In the genomic region with DNA sequence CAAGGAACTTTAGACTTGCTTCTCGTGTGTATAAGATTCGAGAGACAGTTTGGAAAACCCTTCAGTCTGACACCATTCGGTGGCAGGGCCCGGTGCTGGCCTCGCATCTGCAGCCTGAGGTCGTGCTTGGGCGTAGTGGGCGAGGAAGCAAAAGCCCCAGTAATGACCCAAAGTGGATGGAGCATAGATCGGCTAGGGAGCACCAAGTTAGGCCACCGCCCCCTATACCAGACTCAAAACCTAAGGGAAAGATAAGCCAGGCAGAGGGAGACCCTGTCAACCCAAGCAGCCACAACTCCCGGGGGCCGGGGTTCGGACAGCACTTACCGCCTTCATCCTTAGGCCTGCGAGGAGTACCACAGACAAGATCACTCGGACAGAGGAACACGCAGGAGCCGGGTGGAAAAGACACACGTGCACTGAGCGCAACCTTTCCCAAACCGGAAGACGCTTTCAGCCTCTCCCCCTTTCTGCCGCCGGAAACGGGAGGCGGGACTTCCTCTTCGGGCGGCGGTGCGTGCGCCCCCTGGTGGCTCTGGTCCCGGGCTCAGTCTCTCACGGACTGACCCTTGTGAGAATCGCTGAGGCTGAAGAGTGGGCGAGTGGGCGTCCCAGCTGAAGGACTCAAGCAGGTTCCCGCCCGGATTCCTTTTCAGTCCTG, we compare ENCODE assay signal across 8 mouse cellular contexts. TPM values are rescaled to one million over a fixed set of nuclear protein-coding genes. Genes with fewer than 3 reads are reported as not detected.
DNase-seq lines count a peak whose midpoint lies in the region; ATAC-seq and TF ChIP-seq lines count a peak whose summit lies in the region.

Gene Noc3l (minus strand): TSS at position 472 of the 661 bp plus-strand sequence.

- no peaks in the 10 kb centered on the region for H3K9me3 ChIP-seq in ES-E14 (ENCODE audit: control insufficient read depth, insufficient read depth, low read depth, low read length)
- no peaks in the 10 kb centered on the region for H3K9me3 ChIP-seq in forebrain, embryonic 15.5 days
- no peaks in the 10 kb centered on the region for H3K9me3 ChIP-seq in lung, embryonic 14.5 days (ENCODE audit: low read depth, low read length)

- DNase-seq in ES-E14 (ENCODE audit: low read depth, low spot score), result peak; percentile 89
- peak; percentile 88 for DNase-seq in cerebellum, adult 11-12 months
- DNase-seq in heart, postnatal 36 days, result peak; percentile 97 to 98
- peak; percentile 92 to 97 for DNase-seq in layer of hippocampus, adult 2 months (ENCODE audit: low spot score in 2 of 2)
- peak; percentile 97 for DNase-seq in lung, embryonic 14.5 days
- DNase-seq in thymus, adult 2 months, result peak; percentile 95

- peak within 1 kb of the TSS; percentile 90 to 92 for H3K4me3 ChIP-seq in ES-E14 (ENCODE audit: insufficient read depth in 1 of 2, low read depth in 1 of 2, low read length in 2 of 2, poor library complexity in 1 of 2, severe bottlenecking in 1 of 2)
- H3K4me3 ChIP-seq in forebrain, embryonic 15.5 days, result peak within 1 kb of the TSS; percentile 86
- H3K4me3 ChIP-seq in layer of hippocampus, adult 2 months, result peak within 1 kb of the TSS; percentile 91
- peak within 1 kb of the TSS; percentile 84 for H3K4me3 ChIP-seq in lung, embryonic 14.5 days (ENCODE audit: low read depth, low read length)
- peak within 1 kb of the TSS; percentile 85 for H3K4me3 ChIP-seq in olfactory bulb, adult 2 months (ENCODE audit: insufficient read depth, low read depth, low read length)
- H3K4me3 ChIP-seq in thymus, adult 2 months (ENCODE audit: control insufficient read depth, insufficient read depth, low read length), result peak within 1 kb of the TSS; percentile 90

- WGBS in forebrain, embryonic 15.5 days, result 1% methylated on average over 38 of the region's 38 CpGs
- under 1% methylated on average over 35 of the region's 38 CpGs for WGBS in lung, embryonic 14.5 days
- under 1% methylated on average over 38 of the region's 38 CpGs for WGBS in olfactory bulb, adult 2 months
- under 1% methylated on average over 38 of the region's 38 CpGs for WGBS in thymus, adult 2 months

- H3K4me2 ChIP-seq in forebrain, embryonic 15.5 days (replicated peaks), result peak within 1 kb of the TSS; percentile 87
- peak within 1 kb of the TSS; percentile 82 for H3K4me2 ChIP-seq in lung, embryonic 14.5 days

- TF ChIP-seq CTCF in layer of hippocampus, adult 2 months (conservative IDR thresholded peaks at IDR 0.05), result peak; percentile 98; the same call in 1 of the 2 replicates
- peak; percentile 98 for TF ChIP-seq CTCF in lung, embryonic 14.5 days (IDR thresholded peaks at IDR 0.05; ENCODE audit: low read depth)
- peak; percentile 98 for TF ChIP-seq CTCF in olfactory bulb, adult 2 months (IDR thresholded peaks at IDR 0.05; ENCODE audit: insufficient read depth, low read depth, low read length)
- TF ChIP-seq CTCF in thymus, adult 2 months (IDR thresholded peaks at IDR 0.05; ENCODE audit: borderline replicate concordance, control insufficient read depth, extremely low read depth, insufficient read depth, low read length, poor library complexity), result peak; percentile 99

- ATAC-seq in forebrain, embryonic 15.5 days (replicated peaks), result peak; percentile 98
- peak; percentile 97 for ATAC-seq in lung, embryonic 14.5 days (ENCODE audit: insufficient read depth)

- H3K27me3 ChIP-seq in forebrain, embryonic 15.5 days, result no peaks in the 10 kb centered on the region
- no peaks in the 10 kb centered on the region for H3K27me3 ChIP-seq in lung, embryonic 14.5 days (ENCODE audit: insufficient read depth, low read length)
- H3K27me3 ChIP-seq in thymus, adult 2 months (ENCODE audit: control insufficient read depth, insufficient read depth, low read length), result no peaks in the 10 kb centered on the region

- in situ Hi-C loops in ES-E14 (cut with MboI; ENCODE audit: low sequenced_read_pairs in 2 of 2, unreplicated experiment in 2 of 2), result no loop called here

- H3K4me1 ChIP-seq in ES-E14 (ENCODE audit: control insufficient read depth in 2 of 2, insufficient read depth in 2 of 2, low read length in 2 of 2, poor library complexity in 1 of 2), result 0 out of 4 replicates have a peak, but pooled peaks cover 0 to 2% of the 10 kb centered on the region in 2 experiments
- H3K4me1 ChIP-seq in forebrain, embryonic 15.5 days, result peaks cover 19% of the 10 kb centered on the region
- H3K4me1 ChIP-seq in lung, embryonic 14.5 days (ENCODE audit: insufficient read depth), result 0 out of 2 replicates have a peak, but pooled peaks cover 2% of the 10 kb centered on the region
- no peaks in the 10 kb centered on the region for H3K4me1 ChIP-seq in olfactory bulb, adult 2 months (ENCODE audit: control insufficient read depth, insufficient read depth, low read length)
- peaks cover 5% of the 10 kb centered on the region for H3K4me1 ChIP-seq in thymus, adult 2 months (replicated peaks; ENCODE audit: control insufficient read depth, insufficient read depth, low read length)

- peak within 1 kb of the TSS; percentile 93 for H3K9ac ChIP-seq in ES-E14 (ENCODE audit: insufficient read depth, low read depth, low read length, poor library complexity, severe bottlenecking)
- H3K9ac ChIP-seq in forebrain, embryonic 15.5 days (replicated peaks), result peak within 1 kb of the TSS; percentile 79
- peak within 1 kb of the TSS; percentile 81 for H3K9ac ChIP-seq in lung, embryonic 14.5 days

- intact Hi-C loops in heart, postnatal 36 days (cut with DNase I), result loop anchor here (5.0 kb wide), 1 partner anchor 397 kb away; no protein-coding TSS in a partner anchor

- peaks cover 16% of the 10 kb centered on the region for H3K36me3 ChIP-seq in ES-E14 (ENCODE audit: control insufficient read depth, insufficient read depth, low read length, poor library complexity, severe bottlenecking)
- H3K36me3 ChIP-seq in forebrain, embryonic 15.5 days, result peaks cover 21% of the 10 kb centered on the region
- peaks cover 26% of the 10 kb centered on the region for H3K36me3 ChIP-seq in lung, embryonic 14.5 days (ENCODE audit: insufficient read depth)
- H3K36me3 ChIP-seq in thymus, adult 2 months (ENCODE audit: control insufficient read depth, insufficient read depth, low read length), result no peaks in the 10 kb centered on the region; the same call in 1 of the 2 replicates

- H3K27ac ChIP-seq in ES-E14 (ENCODE audit: insufficient read depth, low read depth, low read length, poor library complexity, severe bottlenecking), result peak within 1 kb of the TSS; percentile 48
- peak within 1 kb of the TSS; percentile 50; the same call in 1 of the 2 replicates for H3K27ac ChIP-seq in forebrain, embryonic 15.5 days (replicated peaks)
- peak within 1 kb of the TSS; percentile 91 for H3K27ac ChIP-seq in layer of hippocampus, adult 2 months
- peak within 1 kb of the TSS; percentile 40 for H3K27ac ChIP-seq in lung, embryonic 14.5 days (ENCODE audit: low read depth)
- H3K27ac ChIP-seq in olfactory bulb, adult 2 months (ENCODE audit: insufficient read depth, low read depth, low read length), result peak within 1 kb of the TSS; percentile 14; the same call in 1 of the 2 replicates
- H3K27ac ChIP-seq in thymus, adult 2 months (ENCODE audit: control insufficient read depth, insufficient read depth, low read length), result no peak within 1 kb of the TSS

- TF ChIP-seq POLR2A in olfactory bulb, adult 2 months (IDR thresholded peaks at IDR 0.05; ENCODE audit: insufficient read depth, low read depth, low read length), result peak; percentile 53; the same call in 1 of the 2 replicates
- peak; percentile 34; the same call in 1 of the 2 replicates for TF ChIP-seq POLR2A in thymus, adult 2 months (IDR thresholded peaks at IDR 0.05; ENCODE audit: control insufficient read depth, extremely low read depth, insufficient read depth, low read length, poor library complexity)

TF ChIP-seq in ES-E14, 5 proteins besides CTCF, POLR2A, EP300 and RAD21:
- peak; percentile 17; the same call in 1 of the 2 replicates for TF ChIP-seq ZC3H11A (IDR thresholded peaks at IDR 0.05; ENCODE audit: borderline replicate concordance, low read depth, low read length)
- TF ChIP-seq HCFC1 (IDR thresholded peaks at IDR 0.05; ENCODE audit: borderline replicate concordance, insufficient read depth, low read length), result peak; percentile 59; the same call in 1 of the 2 replicates
- TF ChIP-seq CHD2 (IDR thresholded peaks at IDR 0.05; ENCODE audit: low read depth, low read length), result no peak
- TF ChIP-seq ZNF384 (IDR thresholded peaks at IDR 0.05; ENCODE audit: low read depth, low read length), result no peak
- TF ChIP-seq MAFK (IDR thresholded peaks at IDR 0.05; ENCODE audit: insufficient read depth, low read depth, low read length), result no peak; the same call in 1 of the 2 replicates

RNA-seq across cellular contexts. Expression of gene Noc3l, which starts in this region (rescaled TPM):
- total RNA-seq in ES-E14 (2012; rRNA removed), result 21.2 and 29.9 TPM in 2 replicates
- 6.0 and 7.1 TPM in 2 replicates for polyA plus RNA-seq in forebrain, embryonic 15.5 days (2015; fragmentation: Nextera tagmentation; extraction: Ambion mirVana)
- 1 to 10 TPM; 6.0 to 6.3 TPM for total RNA-seq in heart, postnatal 36 days (2021)
- total RNA-seq in layer of hippocampus, adult 2 months (2021), result 10 to 100 TPM; 13.6 to 13.7 TPM
- 9.8 and 10.0 TPM in 2 replicates for polyA plus RNA-seq in lung, embryonic 14.5 days (2014; fragmentation: Nextera tagmentation; extraction: Ambion mirVana)
- polyA plus RNA-seq in olfactory bulb, adult 2 months (2012; ENCODE audit: insufficient read depth, insufficient read length, low replicate concordance, missing spikeins), result not detected in 2 replicates
- 3.6 and 4.1 TPM in 2 replicates for polyA plus RNA-seq in thymus, adult 2 months (2012; rRNA removed)
